Mouse (Mus musculus) CH12.LX (cell line): ENCODE measurements around the gene Tm6sf2. TPM values are rescaled to one million over a fixed set of nuclear protein-coding genes. Genes with fewer than 3 reads are reported as not detected.

Source experiments
- DNase-seq: peaks from one replicate; pipeline ENCODE4 v3.0.0-alpha.2; 2013; ENCODE audit errors: extremely low read depth
- H3K27ac ChIP-seq: 2 replicates; pipeline ENCODE4 v1.5.1; 2012; ENCODE audit warnings: low read depth, mild to moderate bottlenecking, control low read depth, moderate library complexity; ENCODE audit not compliant: insufficient read depth
- H3K27me3 ChIP-seq: replicated peaks from 2 replicates; pipeline ENCODE3; 2012; ENCODE audit warnings: inconsistent platforms
- H3K36me3 ChIP-seq, 2 experiments: replicated peaks in 1 of 2; 2 replicates each; pipeline versions ENCODE3 to v1.6.1; 2012; ENCODE audit warnings: inconsistent platforms in 1 of 2, low read length in 1 of 2, mild to moderate bottlenecking in 1 of 2, mixed read lengths in 1 of 2, moderate library complexity in 1 of 2; ENCODE audit not compliant: control insufficient read depth in 1 of 2, insufficient read depth in 1 of 2
- H3K4me1 ChIP-seq, 2 experiments: 2 replicates each; pipeline ENCODE4 v1.6.1; 2012; ENCODE audit warnings: inconsistent platforms in 1 of 2, moderate library complexity in 1 of 2; ENCODE audit not compliant: insufficient read depth in 2 of 2, control insufficient read depth in 1 of 2
- H3K4me2 ChIP-seq: 2 replicates; pipeline ENCODE4 v1.6.1; 2012; ENCODE audit warnings: low read depth, mild to moderate bottlenecking, control low read depth; ENCODE audit not compliant: poor library complexity, insufficient read depth, severe bottlenecking
- H3K4me3 ChIP-seq, 3 experiments: fragments of 150-350 bp in 1 of 3; sonication (generic) in 1 of 3; replicated peaks in 1 of 3; 2 replicates each; pipeline versions ENCODE3 to v1.5.1; 2011 to 2012; ENCODE audit warnings: low read depth in 2 of 3, low read length in 2 of 3, mild to moderate bottlenecking in 2 of 3, moderate library complexity in 2 of 3, control low read depth in 1 of 3, improper control_type of control experiment in 1 of 3, inconsistent platforms in 1 of 3, mixed read lengths in 1 of 3; ENCODE audit not compliant: poor library complexity in 1 of 3
- H3K79me2 ChIP-seq: replicated peaks from 2 replicates; pipeline ENCODE4 v1.6.1; 2012; ENCODE audit warnings: mild to moderate bottlenecking, moderate library complexity; ENCODE audit not compliant: control insufficient read depth, poor library complexity, insufficient read depth, severe bottlenecking; ENCODE audit errors: extremely low read depth
- H3K9ac ChIP-seq: 2 replicates; pipeline ENCODE4 v1.6.1; 2012; ENCODE audit warnings: low read depth, mild to moderate bottlenecking, control low read depth, moderate library complexity; ENCODE audit not compliant: insufficient read depth
- H3K9me3 ChIP-seq: replicated peaks from 2 replicates; pipeline ENCODE3; 2012; ENCODE audit warnings: low read length, inconsistent platforms, mixed read lengths
- CHD2 ChIP-seq: IDR thresholded peaks from 2 replicates; pipeline ENCODE4 v1.6.1; 2011; ENCODE audit warnings: low read length, improper control_type of control experiment
- ELF1 ChIP-seq: IDR thresholded peaks from 2 replicates; pipeline ENCODE4 v1.6.1; 2014; ENCODE audit warnings: low read depth, mild to moderate bottlenecking, inconsistent platforms, low read length, improper control_type of control experiment
- ETS1 ChIP-seq: conservative IDR thresholded peaks from 2 replicates; pipeline ENCODE4 v1.6.1; 2012; ENCODE audit warnings: low read depth, mild to moderate bottlenecking, inconsistent platforms, low read length, improper control_type of control experiment, moderate library complexity
- MAZ ChIP-seq: IDR thresholded peaks from 2 replicates; pipeline ENCODE4 v1.6.1; 2012; ENCODE audit warnings: low read depth, mild to moderate bottlenecking, inconsistent platforms, low read length, improper control_type of control experiment, moderate library complexity
- MEF2A ChIP-seq: IDR thresholded peaks from 2 replicates; pipeline ENCODE4 v1.6.1; 2014; ENCODE audit warnings: low read depth, mild to moderate bottlenecking, inconsistent platforms, low read length, improper control_type of control experiment, borderline replicate concordance
- RAD21 ChIP-seq: IDR thresholded peaks from 2 replicates; pipeline ENCODE4 v1.6.1; 2011; ENCODE audit warnings: low read depth, mild to moderate bottlenecking, low read length, improper control_type of control experiment, moderate library complexity
- RCOR1 ChIP-seq: conservative IDR thresholded peaks from 2 replicates; pipeline ENCODE4 v1.6.1; 2012; ENCODE audit warnings: low read depth, mild to moderate bottlenecking, inconsistent platforms, low read length, improper control_type of control experiment
- SIN3A ChIP-seq: IDR thresholded peaks from 2 replicates; pipeline ENCODE4 v1.6.1; 2012; ENCODE audit warnings: low read length, improper control_type of control experiment, inconsistent platforms
- SMC3 ChIP-seq: IDR thresholded peaks from 2 replicates; pipeline ENCODE4 v1.6.1; 2011; ENCODE audit warnings: low read depth, low read length, improper control_type of control experiment
- USF2 ChIP-seq: conservative IDR thresholded peaks from 2 replicates; pipeline ENCODE4 v1.6.1; 2011; ENCODE audit warnings: low read depth, low read length, improper control_type of control experiment
- ZNF384 ChIP-seq: IDR thresholded peaks from 2 replicates; pipeline ENCODE4 v1.6.1; 2012; ENCODE audit warnings: low read depth, low read length, improper control_type of control experiment, inconsistent platforms
- dilution Hi-C: fragments of 300-500 bp; cut with MboI; formaldehyde crosslinking; loops from 2 replicates; pipeline ENCODE4 v1.14.3; 2020; ENCODE audit warnings: low sequenced_read_pairs; ENCODE audit not compliant: extremely low pct_unique_long_range_greater_than_20kb, extremely low pct_ligation_motif_present
- in situ Hi-C: fragments of 300-500 bp; cut with MboI; formaldehyde crosslinking; loops from 3 replicates; pipeline ENCODE4 v1.14.3; 2019; ENCODE audit warnings: low sequenced_read_pairs, low pct_ligation_motif_present, low pct_unique_long_range_greater_than_20kb, mixed read lengths
- polyA plus RNA-seq: library from polyadenylated mRNA; unstranded; fragments of >175 nt; gene quantifications from 2 replicates; pipeline ENCODE4 v1.2.1, GENCODE M21; 2012; ENCODE audit warnings: low read depth; ENCODE audit not compliant: insufficient read length
- total RNA-seq, 2 experiments: library from RNA; depleted of rRNA; stranded (reverse); fragments of 300-350 nt in 1 of 2; fragments of >200 nt in 1 of 2; gene quantifications; 2 replicates each; pipeline ENCODE4 v1.2.3; 2012 to 2014

Gene Tm6sf2
- total and polyA plus RNA-seq, 3 experiments, result 0.40 to 2.6 (median 1.9) TPM

DNA sequence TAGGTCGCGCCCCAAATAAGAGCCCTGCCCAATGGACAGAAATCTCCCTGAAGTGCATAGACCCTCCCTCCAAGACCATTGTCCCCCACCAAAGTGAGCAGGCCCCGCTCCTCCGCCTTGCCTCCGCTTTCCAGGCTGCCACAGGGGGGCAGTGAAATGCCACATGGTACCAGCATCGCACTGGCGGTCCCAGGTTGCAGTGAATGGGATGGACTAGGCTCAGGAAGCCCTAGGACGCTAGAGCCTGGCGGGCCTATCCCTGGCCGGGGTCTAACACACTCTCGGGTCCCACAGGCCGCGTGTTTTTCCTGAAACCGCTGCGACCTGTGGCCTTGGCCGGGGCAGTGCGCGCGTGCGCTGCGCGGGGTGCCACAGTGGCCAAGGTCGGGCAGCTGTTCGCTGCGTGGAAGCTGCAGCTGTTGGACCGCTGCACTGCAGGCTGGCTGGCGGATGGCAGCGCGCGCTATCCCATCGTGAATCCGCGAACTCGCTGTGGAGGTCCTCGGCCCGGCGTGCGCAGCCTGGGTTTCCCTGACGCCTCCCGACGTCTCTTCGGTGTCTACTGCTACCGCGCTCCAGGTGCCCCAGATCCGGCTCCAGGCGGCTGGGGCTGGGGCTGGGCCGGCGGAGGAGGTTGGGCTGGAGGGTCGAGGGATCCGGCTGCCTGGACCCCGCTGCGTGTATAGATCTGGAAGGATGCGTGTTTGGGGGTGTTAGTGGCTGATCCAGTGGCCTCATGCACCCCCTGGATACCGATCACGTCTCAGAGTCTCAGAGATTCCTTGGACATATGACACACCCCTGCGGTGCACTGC, 15.3 kb downstream of the Tm6sf2 start:
- Histone ChIP-seq H3K27me3 (no peaks in the 10 kb centered on the region), H3K27ac (no peak overlapping the region), H3K9ac (no peak overlapping the region), H3K4me1 (no peaks in the 10 kb centered on the region), H3K36me3 (peaks cover 0 to 16% of the 10 kb centered on the region in 2 experiments), H3K4me3 (no peak overlapping the region), H3K79me2 (no peaks in the 10 kb centered on the region), H3K9me3 (peaks cover 5% of the 10 kb centered on the region), H3K4me2 (no peak overlapping the region)
- dilution Hi-C loops (no loop called here), in situ Hi-C loops (no loop called here)
- DNase-seq, result no peak
- TF ChIP-seq RAD21, result peak; percentile 22
- peak; percentile 15; the same call in 1 of the 2 replicates for TF ChIP-seq SMC3
- TF ChIP-seq MAZ, result no peak

DNA sequence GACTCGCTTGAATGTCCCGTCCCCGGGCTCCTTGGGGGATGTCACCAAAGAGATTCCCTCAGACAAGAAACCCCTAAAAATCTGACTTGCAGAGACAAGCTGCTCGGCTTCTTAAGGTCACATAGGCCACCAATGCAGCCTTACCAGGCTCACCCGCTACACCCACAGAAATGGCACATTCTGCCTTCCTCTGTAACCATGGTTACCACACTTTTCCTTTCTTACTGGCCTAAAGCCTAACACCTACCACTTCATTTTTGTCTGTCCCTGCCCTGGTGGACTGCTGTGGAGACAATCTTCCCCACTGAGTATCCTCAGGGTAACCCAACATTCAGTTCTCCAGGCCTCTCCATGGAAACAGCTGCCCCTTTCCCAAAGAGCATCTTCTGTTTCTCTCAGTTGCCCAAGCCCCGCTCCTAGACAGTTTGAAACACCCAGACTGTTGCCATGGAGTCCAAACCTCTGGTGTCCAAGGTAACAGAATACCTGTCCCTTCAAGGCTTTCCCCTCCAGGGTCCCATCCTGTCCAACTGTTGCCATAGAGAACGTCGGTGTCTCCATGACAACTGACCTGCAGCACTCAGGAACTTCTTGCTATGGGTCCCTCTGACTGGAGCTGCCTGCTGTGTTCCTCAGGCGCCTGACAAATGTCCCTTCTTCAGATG, 16.7 kb downstream of the Tm6sf2 start:
- TF ChIP-seq CHD2 (no peak), ELF1 (no peak), RCOR1 (no peak), ZNF384 (no peak), SIN3A (no peak), RAD21 (no peak), ETS1 (no peak), USF2 (no peak), MEF2A (no peak)
- TF ChIP-seq, all 38 proteins: peak for 0
- Histone ChIP-seq H3K4me2 (no peak overlapping the region), H3K9ac (no peak overlapping the region), H3K27ac (no peak overlapping the region), H3K4me1 (no peaks in the 10 kb centered on the region), H3K27me3 (no peaks in the 10 kb centered on the region), H3K79me2 (no peaks in the 10 kb centered on the region), H3K36me3 (peaks cover 0 to 23% of the 10 kb centered on the region in 2 experiments), H3K9me3 (peaks cover 2% of the 10 kb centered on the region), H3K4me3 (no peak overlapping the region)
- in situ Hi-C loops, result no loop called here
- dilution Hi-C loops, result no loop called here
- no peak for DNase-seq
